Mouse (Mus musculus) NIH3T3 (cell line): ENCODE measurements around the gene Gm49673.
A peak's percentile ranks its signal among the peaks of the same experiment; 100 is the strongest.
"Not testable (repeated sequence)": the region's sequence is repeated elsewhere in the genome, so short reads cannot be mapped to it uniquely, and the experiment has no call there.

Source experiments
- DNase-seq: peaks from one replicate; pipeline ENCODE4 v3.0.0-alpha.2; 2012; ENCODE audit warnings: low read depth

Gm49673 gene

DNA sequence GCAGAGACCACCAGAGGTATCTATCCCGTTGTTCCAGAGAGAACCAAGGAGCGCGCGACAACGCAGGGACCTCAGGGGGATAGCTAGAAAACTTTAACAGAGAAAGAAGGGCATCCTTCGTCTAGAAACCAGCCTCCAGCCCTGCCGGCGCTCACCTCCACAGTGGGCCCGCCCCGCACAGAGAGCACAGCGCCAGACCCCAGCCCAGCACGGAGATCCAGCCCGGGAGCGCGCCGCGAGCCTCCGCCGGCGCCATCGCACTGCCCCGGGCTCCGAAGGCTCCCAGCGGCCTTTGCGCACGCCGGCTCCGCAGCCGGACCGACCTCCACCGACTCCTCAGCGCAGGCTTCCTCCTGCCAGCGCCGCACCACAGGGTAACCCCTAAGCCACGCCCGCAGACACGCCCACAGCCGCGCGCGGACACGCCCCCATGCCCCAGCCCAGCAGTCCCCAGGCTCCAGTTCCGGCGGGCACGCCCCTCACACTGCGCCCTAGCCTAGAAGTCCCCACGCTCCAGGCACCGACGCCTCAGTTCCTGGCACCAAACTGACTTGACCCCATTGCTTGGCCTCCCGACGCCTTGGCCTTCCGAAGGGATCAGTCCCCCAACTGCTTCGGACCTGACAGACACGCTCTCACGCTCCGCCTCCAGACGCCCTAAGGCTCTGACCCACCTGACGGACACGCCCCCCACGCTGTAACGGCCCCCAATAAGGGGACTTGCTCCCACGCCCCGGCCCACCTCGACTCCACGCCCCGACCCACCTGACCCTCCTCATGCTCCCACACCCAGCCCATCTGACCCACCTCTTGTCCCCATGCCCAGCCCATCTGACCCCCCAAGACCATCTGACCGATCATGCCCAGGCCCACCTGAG is at the start of gene Gm49673, which contains the start of gene Rnaset2a:
Gm49673 (minus strand) TSS at position 350 of the 878 bp plus-strand sequence.
Rnaset2a (minus strand) TSS at position 659 of the 878 bp plus-strand sequence.
- DNase-seq, result peak; percentile 49

DNA sequence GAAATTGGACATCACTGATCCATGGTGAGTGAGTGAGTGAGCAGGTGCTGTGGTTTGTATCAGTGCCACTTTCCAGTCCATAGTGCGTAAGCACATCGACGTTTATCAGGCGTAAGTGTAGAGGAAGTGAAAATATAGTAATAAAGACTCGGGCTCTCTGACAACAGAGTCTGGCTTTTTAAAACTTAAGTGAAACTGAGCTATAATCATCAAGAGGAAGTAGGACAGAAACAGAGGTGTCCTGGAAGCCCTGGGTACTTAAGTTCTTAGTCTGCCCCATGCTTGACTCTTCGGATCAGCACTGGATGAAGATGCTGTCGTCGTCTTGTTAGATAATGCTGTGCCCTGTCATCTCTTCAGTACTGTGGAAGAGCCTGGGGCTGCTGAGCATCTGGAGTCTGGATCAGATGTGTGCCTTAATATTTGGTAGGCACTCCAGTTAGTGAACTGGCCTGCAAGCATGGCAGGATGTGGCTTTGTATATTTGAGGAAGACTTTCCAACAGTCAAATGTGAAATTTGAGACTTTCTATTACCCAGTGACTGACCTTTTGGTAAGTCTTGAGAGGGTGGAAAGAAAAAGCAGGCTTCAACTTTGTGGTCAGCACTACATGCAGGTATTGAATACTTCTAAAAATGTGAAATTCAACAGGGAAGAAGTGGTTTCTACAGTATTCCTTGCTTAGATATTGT is 48.2 kb upstream of the Gm49673 start:
- no peak for DNase-seq

GRCm38 (mm10) chr17:8193678-8194077 is 46.1 kb upstream of the Gm49673 start:
- no peak for DNase-seq

DNA sequence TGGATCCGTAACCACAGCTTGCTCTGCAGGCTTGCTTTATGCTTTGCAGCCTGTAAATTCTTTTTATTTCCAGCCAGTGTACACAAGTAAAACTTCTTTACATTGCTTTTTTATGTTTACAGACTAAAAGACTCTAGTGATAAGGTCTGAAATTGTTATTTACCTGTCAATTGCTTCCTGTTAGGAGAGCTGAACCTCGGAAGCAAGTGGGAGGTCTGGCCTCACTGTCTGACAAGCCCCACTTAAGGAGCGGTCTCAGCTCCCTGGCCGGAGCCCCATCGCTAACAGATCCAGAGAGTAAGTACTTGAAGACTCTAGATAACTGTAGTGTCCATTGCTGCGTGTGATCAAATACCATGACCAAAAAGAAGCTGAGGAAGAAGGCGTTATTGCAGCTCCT is 36.6 kb upstream of the Gm49673 start:
- no peak for DNase-seq

DNA sequence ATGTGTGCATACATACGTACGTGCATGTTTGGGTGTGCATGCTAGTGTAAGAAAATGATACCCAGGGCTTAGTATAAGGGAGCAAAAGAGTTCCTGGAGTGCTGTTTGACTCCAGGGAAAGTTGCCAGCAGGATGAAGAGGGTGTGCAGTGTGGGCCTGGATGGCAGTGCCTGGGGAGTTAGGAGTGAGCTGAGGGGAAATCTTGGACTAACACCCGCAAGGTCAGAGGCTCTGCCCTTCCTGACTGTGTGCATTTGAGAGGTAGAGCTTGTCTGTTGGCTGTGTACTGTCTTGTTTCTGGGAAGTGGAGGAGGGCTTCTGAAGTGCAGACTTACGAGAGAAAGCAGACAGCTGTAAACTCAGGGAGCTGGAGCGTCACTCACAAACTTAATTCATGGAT is 36.2 kb upstream of the Gm49673 start:
- DNase-seq, result no peak

GRCm38 (mm10) chr17:8177090-8177489 is 29.5 kb upstream of the Gm49673 start:
- no peak for DNase-seq

GRCm38 (mm10) chr17:8171081-8171480 is 23.5 kb upstream of the Gm49673 start:
- DNase-seq, result no peak

GRCm38 (mm10) chr17:8170331-8170730 is 22.7 kb upstream of the Gm49673 start:
- DNase-seq, result no peak

DNA sequence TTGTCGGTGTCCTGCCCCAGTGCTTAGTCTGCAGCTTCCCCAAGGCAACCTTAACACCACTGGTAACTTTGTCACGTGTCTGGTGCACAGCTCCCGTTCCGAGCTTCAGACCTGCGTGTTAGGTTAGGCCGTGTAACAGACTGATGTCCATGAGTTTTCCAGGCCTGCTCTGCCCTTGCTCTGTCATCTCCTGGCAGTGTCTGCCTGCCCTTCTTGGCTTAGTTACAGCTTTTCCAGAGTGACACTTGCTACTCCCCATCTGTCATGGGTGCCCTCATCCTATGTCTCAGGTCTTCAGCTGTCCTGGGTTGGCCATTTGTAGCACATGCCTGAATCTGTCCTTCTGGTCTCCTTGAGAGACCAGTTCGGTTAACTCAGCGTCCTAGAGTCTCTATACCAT is 19.8 kb upstream of the Gm49673 start:
- DNase-seq, result not testable (repeated sequence)

- not testable (repeated sequence) for DNase-seq
Measured at GRCm38 (mm10) chr17:8166454-8166853, 18.9 kb upstream of the Gm49673 start.

GRCm38 (mm10) chr17:8165977-8166376 is 18.4 kb upstream of the Gm49673 start:
- DNase-seq, result not testable (repeated sequence)

- DNase-seq, result peak; percentile 44
Measured at GRCm38 (mm10) chr17:8165608-8165945, 18.0 kb upstream of the Gm49673 start.

DNA sequence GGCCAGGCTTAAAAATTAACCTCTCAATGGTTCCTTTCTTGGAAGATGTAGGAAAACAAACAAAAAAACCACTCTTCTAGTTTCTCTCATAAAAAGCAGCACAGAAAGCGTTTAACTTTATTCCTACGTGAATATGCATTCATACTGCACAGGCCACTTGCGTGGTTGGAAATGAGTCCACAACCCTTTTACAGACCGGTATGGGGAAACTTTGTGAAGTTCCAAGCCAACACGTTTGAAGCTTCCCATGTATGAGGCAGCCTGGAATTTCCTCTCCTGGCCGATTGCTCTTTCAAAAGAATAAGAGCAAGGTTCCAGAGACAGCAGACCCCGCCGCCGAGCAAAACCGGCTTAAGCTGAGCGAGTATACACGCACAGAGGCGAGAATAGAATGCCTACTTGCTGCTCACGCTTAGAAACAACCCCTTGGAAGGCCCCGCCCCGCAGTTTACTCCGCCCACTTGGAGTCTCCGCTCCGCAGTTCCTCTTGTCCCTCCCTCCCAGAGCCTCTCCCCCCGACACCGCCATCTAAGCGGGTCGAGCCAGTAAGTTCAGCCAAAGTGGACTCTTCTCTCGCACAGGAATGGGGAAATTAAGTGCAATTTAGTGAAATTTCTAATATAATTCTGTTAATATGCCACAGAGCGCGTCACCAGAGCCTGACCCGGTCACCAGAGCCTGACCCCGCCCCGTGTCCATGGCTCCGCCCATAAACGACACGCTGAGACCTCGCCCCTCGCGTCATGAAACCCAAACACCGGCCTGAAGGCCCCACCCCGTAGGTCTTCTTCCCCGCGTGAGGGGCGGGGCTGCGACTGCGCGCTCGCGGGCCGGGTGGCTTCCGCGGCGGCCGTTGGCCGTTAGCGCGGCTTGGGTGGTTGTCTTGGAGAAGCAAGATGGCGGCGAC is 17.4 kb upstream of the Gm49673 start, which contains the start of gene Fgfr1op:
Fgfr1op (plus strand) TSS at position 801 of the 907 bp plus-strand sequence.
- DNase-seq, result peak; percentile 24

DNA sequence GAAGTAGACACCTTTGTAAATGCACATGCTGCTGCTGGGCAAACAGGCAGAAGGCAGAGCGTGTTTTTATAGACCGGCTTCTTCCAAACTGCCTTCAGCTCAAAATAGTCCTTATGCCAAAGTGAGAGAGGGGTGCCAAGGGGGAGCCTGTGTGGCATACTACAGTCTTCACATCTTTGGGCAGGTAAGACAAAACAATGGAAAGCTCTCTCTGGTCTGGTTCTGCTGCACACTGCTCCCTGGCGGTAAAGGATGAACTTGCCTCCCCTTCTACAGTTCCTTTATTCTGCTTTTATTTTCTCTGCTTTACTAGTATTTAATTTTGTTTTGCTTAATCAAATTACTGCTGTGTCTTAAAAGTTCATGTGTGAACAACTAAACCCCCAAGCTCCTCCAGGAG is 13.4 kb upstream of the Gm49673 start:
- DNase-seq, result peak; percentile 43

- DNase-seq, result not testable (repeated sequence)
Measured at GRCm38 (mm10) chr17:8158627-8159026, 11.0 kb upstream of the Gm49673 start.

- not testable (repeated sequence) for DNase-seq
Measured at GRCm38 (mm10) chr17:8155982-8156381, 8.4 kb upstream of the Gm49673 start.

DNA sequence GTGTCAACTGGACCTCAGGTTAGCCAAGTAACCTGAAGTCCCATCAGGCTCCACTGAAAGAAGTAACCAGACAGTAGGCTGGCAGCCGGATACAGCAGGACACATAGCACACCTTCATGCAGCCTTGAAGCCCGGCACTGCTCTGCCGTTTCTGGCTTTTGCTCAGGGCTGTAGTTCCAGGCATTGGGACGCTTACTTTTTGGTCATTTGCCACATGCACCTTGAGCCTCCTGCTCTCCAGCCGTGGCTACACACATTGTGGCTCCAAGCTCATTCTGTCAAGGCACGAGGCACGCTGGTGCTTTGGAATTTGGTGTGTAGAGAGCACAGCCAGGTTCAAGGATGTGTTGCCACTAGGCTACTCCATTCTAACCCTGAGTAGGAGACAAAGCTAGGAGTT is 7.4 kb upstream of the Gm49673 start:
- not testable (repeated sequence) for DNase-seq

DNA sequence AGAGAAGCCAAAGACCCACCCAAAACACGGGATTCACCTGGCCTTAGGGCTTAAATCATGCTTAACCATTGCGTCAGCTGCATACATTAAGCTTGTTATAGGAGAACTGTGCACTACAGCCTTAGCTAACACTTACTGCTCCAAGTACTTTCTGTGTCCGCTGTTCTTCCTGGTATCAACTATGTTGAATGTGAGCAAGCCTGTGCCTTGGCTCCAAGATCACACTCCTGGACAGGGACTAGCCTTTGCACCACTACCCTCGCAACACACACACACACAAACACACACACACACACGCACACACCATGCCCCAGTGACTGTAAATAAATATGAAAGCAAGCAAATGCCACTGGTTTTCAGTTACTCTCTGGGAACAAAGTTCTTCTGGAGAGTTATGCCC is 657 bp downstream of the Gm49673 start:
- peak; percentile 22 for DNase-seq

GRCm38 (mm10) chr17:8143802-8144673 is 3.5 kb downstream of the Gm49673 start:
- not testable (repeated sequence) for DNase-seq

- DNase-seq, result peak; percentile 15
Measured at GRCm38 (mm10) chr17:8140210-8140609, 7.4 kb downstream of the Gm49673 start.

- not testable (repeated sequence) for DNase-seq
Measured at GRCm38 (mm10) chr17:8138116-8138515, 9.5 kb downstream of the Gm49673 start.
